In the genomic region with DNA sequence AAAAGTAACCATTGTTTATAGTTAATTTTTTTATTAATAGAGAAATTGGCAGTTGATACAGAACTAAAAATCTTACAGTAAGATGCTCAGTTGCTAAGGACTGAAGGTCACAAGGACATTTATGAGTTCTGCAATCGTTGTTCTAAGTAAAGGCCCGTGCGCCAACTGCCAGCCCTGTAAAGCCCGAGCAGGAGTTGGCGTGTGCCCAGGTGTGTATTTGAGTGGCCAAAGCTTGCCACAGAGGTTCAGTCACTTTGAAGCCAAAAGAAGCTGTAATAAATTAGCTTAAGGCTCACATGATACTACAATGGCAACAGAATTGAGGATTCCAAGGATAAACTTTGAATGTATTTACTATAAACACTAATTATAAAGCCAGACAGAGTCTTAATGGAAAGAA, we compare ENCODE assay signal across 14 mouse cellular contexts.
"Had no signal": no experiment of that assay in that cellular context is flagged by ENCODE, and none has a peak within 500 bp of the region (broad histone marks: within the 10 kb centered on the region; RNA-seq: fewer than 3 reads in every experiment).

No protein-coding gene starts in this region.

- H3K27ac ChIP-seq: kidney, embryonic 15.5 days; left cerebral cortex, adult 2 months; limb, embryonic 15.5 days; liver, embryonic 13.5 days; lung, embryonic 15.5 days; macrophage; midbrain, embryonic 15.5 days; neural tube, embryonic 12.5 days; stomach, postnatal 0 days had no signal

- H3K9ac ChIP-seq: kidney, embryonic 15.5 days; limb, embryonic 15.5 days; liver, embryonic 13.5 days; liver, postnatal 0 days; lung, embryonic 15.5 days; midbrain, embryonic 15.5 days; neural tube, embryonic 12.5 days had no signal

- H3K4me3 ChIP-seq: kidney, embryonic 15.5 days; left cerebral cortex, adult 2 months; limb, embryonic 15.5 days; liver, embryonic 13.5 days; lung, embryonic 15.5 days; megakaryocyte, embryonic 14.5 days; midbrain, embryonic 15.5 days; neural tube, embryonic 12.5 days had no signal

- DNase-seq: kidney, postnatal 14 days; liver, embryonic 13.5 days; liver, postnatal 0 days; lung, postnatal 14 days; thymus, postnatal 14 days had no signal

- H3K27me3 ChIP-seq: kidney, embryonic 15.5 days; limb, embryonic 15.5 days; liver, embryonic 13.5 days; lung, embryonic 15.5 days; megakaryocyte, embryonic 14.5 days; midbrain, embryonic 15.5 days; neural tube, embryonic 12.5 days had no signal

- H3K36me3 ChIP-seq: kidney, embryonic 15.5 days; limb, embryonic 15.5 days; liver, embryonic 13.5 days; lung, embryonic 15.5 days; midbrain, embryonic 15.5 days; neural tube, embryonic 12.5 days had no signal

- H3K4me1 ChIP-seq: kidney, embryonic 15.5 days; limb, embryonic 15.5 days; liver, embryonic 13.5 days; megakaryocyte, embryonic 14.5 days; midbrain, embryonic 15.5 days; neural tube, embryonic 12.5 days had no signal
